Mouse (Mus musculus) hindbrain, embryonic 12.5 days (tissue): ENCODE data around the gene Rpl19. TPM values are rescaled to one million over a fixed set of nuclear protein-coding genes. Genes with fewer than 3 reads are reported as not detected.

Experiments used
- ATAC-seq: fragments of 200-750 bp; cut with Nextera tagmentation; 2 replicates; pipeline ENCODE4 v1.8.0; 2017; ENCODE audit warnings: moderate TSS enrichment; ENCODE audit not compliant: low FRiP score
- H3K27ac ChIP-seq: fragments of 300-500 bp; sonication (generic); 2 replicates; pipeline ENCODE4 v1.5.1; 2016; ENCODE audit warnings: mild to moderate bottlenecking
- H3K27me3 ChIP-seq: fragments of 300-500 bp; sonication (generic); 2 replicates; pipeline ENCODE4 v1.6.1; 2016; ENCODE audit warnings: mild to moderate bottlenecking
- H3K36me3 ChIP-seq: fragments of 300-500 bp; sonication (generic); 2 replicates; pipeline ENCODE4 v1.6.1; 2016; ENCODE audit warnings: mild to moderate bottlenecking
- H3K4me1 ChIP-seq: fragments of 300-500 bp; sonication (generic); 2 replicates; pipeline ENCODE4 v1.6.1; 2016
- H3K4me2 ChIP-seq: fragments of 300-500 bp; sonication (generic); replicated peaks from 2 replicates; pipeline ENCODE4 v1.6.1; 2016; ENCODE audit warnings: mild to moderate bottlenecking
- H3K4me3 ChIP-seq: fragments of 300-500 bp; sonication (generic); 2 replicates; pipeline ENCODE4 v1.5.1; 2016; ENCODE audit warnings: mild to moderate bottlenecking
- H3K9ac ChIP-seq: fragments of 300-500 bp; sonication (generic); 2 replicates; pipeline ENCODE4 v1.6.1; 2016; ENCODE audit warnings: mild to moderate bottlenecking, moderate library complexity
- H3K9me3 ChIP-seq: fragments of 300-500 bp; sonication (generic); replicated peaks from 2 replicates; pipeline ENCODE4 v1.6.1; 2016; ENCODE audit warnings: mild to moderate bottlenecking
- WGBS: fragments of 180-500 bp; shearing (Covaris S2); methylation state at CpG from one replicate; pipeline ENCODE4 v1.1.7; 2016; 5-methylcytosine and 5-hydroxymethylcytosine counted together
- polyA plus RNA-seq: library from polyadenylated mRNA; unstranded; fragments of >200 nt; fragmentation: Nextera tagmentation; extraction: Ambion mirVana; gene quantifications from 2 replicates; pipeline ENCODE4 v1.2.1, GENCODE M21; 2016

Gene Rpl19
- polyA plus RNA-seq, 1 experiment from 2014 or later = 726 TPM

GRCm38 (mm10) chr11:98030701-98031442 lies 4.4 kb downstream of the Rpl19 start:
- H3K4me3 ChIP-seq = no peak overlapping the region
- ATAC-seq = no peak
- H3K9me3 ChIP-seq = no peaks in the 10 kb centered on the region
- H3K9ac ChIP-seq = no peak overlapping the region
- no peak overlapping the region; the same call in 1 of the 2 replicates for H3K27ac ChIP-seq
- peaks cover 33% of the 10 kb centered on the region for H3K36me3 ChIP-seq
- H3K4me2 ChIP-seq = no peak overlapping the region
- H3K4me1 ChIP-seq = peaks cover 25% of the 10 kb centered on the region
- WGBS = 51% methylated on average over 5 of the region's 5 CpGs
- H3K27me3 ChIP-seq = no peaks in the 10 kb centered on the region

GRCm38 (mm10) chr11:98031443-98031770 lies 4.9 kb downstream of the Rpl19 start:
- H3K4me3 ChIP-seq = no peak overlapping the region
- peaks cover under 1% of the 10 kb centered on the region for H3K27me3 ChIP-seq
- H3K4me1 ChIP-seq = peaks cover 28% of the 10 kb centered on the region
- no peaks in the 10 kb centered on the region for H3K9me3 ChIP-seq
- no peak overlapping the region; the same call in 1 of the 2 replicates for H3K27ac ChIP-seq
- no peak overlapping the region for H3K4me2 ChIP-seq
- peaks cover 33% of the 10 kb centered on the region for H3K36me3 ChIP-seq
- 8% methylated on average over 5 of the region's 5 CpGs for WGBS
- no peak for ATAC-seq
- H3K9ac ChIP-seq = no peak overlapping the region

- ATAC-seq = no peak
- Histone ChIP-seq H3K9me3 (no peaks in the 10 kb centered on the region), H3K27me3 (peaks cover 19% of the 10 kb centered on the region), H3K9ac (no peak overlapping the region), H3K4me3 (no peak overlapping the region), H3K27ac (no peak overlapping the region), H3K4me2 (no peak overlapping the region), H3K4me1 (peaks cover 23% of the 10 kb centered on the region), H3K36me3 (peaks cover 23% of the 10 kb centered on the region)
- WGBS = 85% methylated on average over 5 of the region's 5 CpGs
Measured at GRCm38 (mm10) chr11:98034061-98034460, 7.6 kb downstream of the Rpl19 start.

- Histone ChIP-seq H3K9ac (0 out of 2 replicates have a peak overlapping the region, but pooled peaks have one; percentile 18), H3K4me2 (peak overlapping the region; percentile 58), H3K9me3 (no peaks in the 10 kb centered on the region), H3K27me3 (peaks cover 19% of the 10 kb centered on the region), H3K27ac (peak overlapping the region; percentile 68), H3K4me3 (no peak overlapping the region), H3K36me3 (peaks cover 15% of the 10 kb centered on the region), H3K4me1 (peaks cover 23% of the 10 kb centered on the region)
- peak; percentile 62 for ATAC-seq
- 21% methylated on average over 4 of the region's 4 CpGs for WGBS
Measured at GRCm38 (mm10) chr11:98034840-98035239, 8.3 kb downstream of the Rpl19 start.

- H3K36me3 ChIP-seq = peaks cover 4% of the 10 kb centered on the region
- H3K4me3 ChIP-seq = peak overlapping the region; percentile 33
- H3K9me3 ChIP-seq = no peaks in the 10 kb centered on the region
- under 1% methylated on average over 27 of the region's 27 CpGs for WGBS
- peak overlapping the region; percentile 58 for H3K4me2 ChIP-seq
- H3K27ac ChIP-seq = peak overlapping the region; percentile 68; the same call in 1 of the 2 replicates
- H3K27me3 ChIP-seq = peaks cover 19% of the 10 kb centered on the region
- peaks cover 23% of the 10 kb centered on the region for H3K4me1 ChIP-seq
- peak; percentile 64 for ATAC-seq
- H3K9ac ChIP-seq = peak overlapping the region; percentile 60
Measured at GRCm38 (mm10) chr11:98035977-98036377, 9.5 kb downstream of the Rpl19 start.

GRCm38 (mm10) chr11:98037871-98038270 lies 11.4 kb downstream of the Rpl19 start:
- no peak for ATAC-seq
- 56% methylated on average over 14 of the region's 14 CpGs for WGBS
- no peaks in the 10 kb centered on the region for H3K9me3 ChIP-seq
- no peak overlapping the region for H3K4me3 ChIP-seq
- H3K36me3 ChIP-seq = no peaks in the 10 kb centered on the region
- H3K4me1 ChIP-seq = peaks cover 21% of the 10 kb centered on the region
- H3K27ac ChIP-seq = no peak overlapping the region
- peaks cover 19% of the 10 kb centered on the region for H3K27me3 ChIP-seq
- H3K4me2 ChIP-seq = no peak overlapping the region
- H3K9ac ChIP-seq = no peak overlapping the region

GRCm38 (mm10) chr11:98040975-98041374 lies 14.5 kb downstream of the Rpl19 start:
- Histone ChIP-seq H3K9ac (no peak overlapping the region), H3K4me2 (no peak overlapping the region), H3K4me1 (peaks cover 7% of the 10 kb centered on the region), H3K4me3 (no peak overlapping the region), H3K36me3 (no peaks in the 10 kb centered on the region), H3K27ac (no peak overlapping the region), H3K27me3 (peaks cover 19% of the 10 kb centered on the region), H3K9me3 (no peaks in the 10 kb centered on the region)
- ATAC-seq = no peak
- 71% methylated on average over 8 of the region's 8 CpGs for WGBS

- Histone ChIP-seq H3K27me3 (peaks cover 5% of the 10 kb centered on the region), H3K36me3 (no peaks in the 10 kb centered on the region), H3K27ac (no peak overlapping the region), H3K4me3 (no peak overlapping the region), H3K4me2 (no peak overlapping the region), H3K4me1 (no peaks in the 10 kb centered on the region), H3K9me3 (no peaks in the 10 kb centered on the region), H3K9ac (no peak overlapping the region)
- 78% methylated on average over 6 of the region's 6 CpGs for WGBS
- no peak for ATAC-seq
Measured at GRCm38 (mm10) chr11:98042741-98043140, 16.2 kb downstream of the Rpl19 start.

GRCm38 (mm10) chr11:98044074-98044473 lies 17.6 kb downstream of the Rpl19 start:
- H3K27me3 ChIP-seq = peaks cover 9% of the 10 kb centered on the region
- 71% methylated on average over 5 of the region's 5 CpGs for whole genome bisulfite sequencing
- no peak for ATAC-seq

GRCm38 (mm10) chr11:98045596-98045995 lies 19.1 kb downstream of the Rpl19 start:
- Histone ChIP-seq H3K4me3 (no peak overlapping the region), H3K36me3 (no peaks in the 10 kb centered on the region), H3K4me2 (no peak overlapping the region), H3K27me3 (peaks cover 25% of the 10 kb centered on the region), H3K27ac (no peak overlapping the region), H3K9ac (no peak overlapping the region), H3K9me3 (no peaks in the 10 kb centered on the region), H3K4me1 (no peaks in the 10 kb centered on the region)
- no peak for ATAC-seq
- 66% methylated on average over 4 of the region's 4 CpGs for WGBS

More at GRCm38 (mm10) chr11:98044074-98044473, 17.6 kb downstream of the Rpl19 start:
- no peaks in the 10 kb centered on the region for H3K36me3 ChIP-seq
- no peaks in the 10 kb centered on the region for H3K9me3 ChIP-seq
- H3K4me1 ChIP-seq = no peaks in the 10 kb centered on the region
- no peak overlapping the region for H3K4me3 ChIP-seq
- no peak overlapping the region for H3K27ac ChIP-seq
- no peak overlapping the region for H3K4me2 ChIP-seq
- no peak overlapping the region for H3K9ac ChIP-seq

GRCm38 (mm10) chr11:98046466-98046865 lies 20.0 kb downstream of the Rpl19 start:
- ATAC-seq = no peak
- Histone ChIP-seq H3K4me1 (peaks cover 2% of the 10 kb centered on the region; the same call in 1 of the 2 replicates), H3K4me3 (no peak overlapping the region), H3K27me3 (peaks cover 33% of the 10 kb centered on the region), H3K9ac (no peak overlapping the region), H3K27ac (no peak overlapping the region), H3K9me3 (no peaks in the 10 kb centered on the region), H3K36me3 (no peaks in the 10 kb centered on the region), H3K4me2 (no peak overlapping the region)
- WGBS = 67% methylated on average over 1 of the region's 1 CpGs

GRCm38 (mm10) chr11:98047745-98048144 lies 21.2 kb downstream of the Rpl19 start:
- Histone ChIP-seq H3K4me1 (peaks cover 9% of the 10 kb centered on the region), H3K27me3 (peaks cover 46% of the 10 kb centered on the region), H3K27ac (no peak overlapping the region), H3K4me2 (no peak overlapping the region), H3K9me3 (no peaks in the 10 kb centered on the region), H3K4me3 (no peak overlapping the region), H3K9ac (no peak overlapping the region), H3K36me3 (no peaks in the 10 kb centered on the region)
- ATAC-seq = no peak
- 80% methylated on average over 4 of the region's 4 CpGs for WGBS
